Mouse (Mus musculus): Measurements from ENCODE around the gene Mbnl2.

- TF ChIP-seq CTCF (IDR thresholded peaks at IDR 0.05; ENCODE audit: extremely low read depth, insufficient read depth, insufficient read length, insufficient replicate concordance) (no peak), POLR2A (IDR thresholded peaks at IDR 0.05; ENCODE audit: low read depth, low read length) (no peak)
These were observed 158.5 kb downstream of the Mbnl2 start for GRCm38 (mm10) chr14:120433931-120434398.
